Mouse (Mus musculus): Measurements from ENCODE around the gene Tsga10ip. TPM values are rescaled to one million over a fixed set of nuclear protein-coding genes. Genes with fewer than 3 reads are reported as not detected.

Tsga10ip gene
- 0.19 and 0.29 TPM in 2 replicates for polyA plus RNA-seq (2015; fragmentation: Nextera tagmentation; extraction: Ambion mirVana)

DNA sequence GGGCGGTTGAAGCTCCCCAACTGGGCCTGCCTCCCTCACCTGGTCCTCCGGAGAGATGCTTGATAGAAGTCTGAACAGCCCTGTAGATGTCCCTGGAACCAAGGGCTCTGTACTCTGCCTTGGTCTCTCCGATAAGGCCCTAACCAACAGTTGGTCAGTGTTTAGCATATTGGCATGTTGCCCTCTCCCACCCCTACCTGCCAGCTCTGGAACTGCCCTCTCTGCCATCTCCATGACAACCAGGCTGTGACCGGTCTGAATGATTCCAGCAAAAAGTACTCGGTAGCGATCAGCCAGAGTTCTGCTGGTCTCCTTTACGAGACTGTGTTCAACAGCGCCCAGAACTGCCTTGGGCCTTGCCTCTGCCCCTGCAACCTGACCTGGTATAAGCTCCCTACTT, at the start of gene Tsga10ip:
Tsga10ip (minus strand) TSS at position 234 of the 400 bp plus-strand sequence.

DNA sequence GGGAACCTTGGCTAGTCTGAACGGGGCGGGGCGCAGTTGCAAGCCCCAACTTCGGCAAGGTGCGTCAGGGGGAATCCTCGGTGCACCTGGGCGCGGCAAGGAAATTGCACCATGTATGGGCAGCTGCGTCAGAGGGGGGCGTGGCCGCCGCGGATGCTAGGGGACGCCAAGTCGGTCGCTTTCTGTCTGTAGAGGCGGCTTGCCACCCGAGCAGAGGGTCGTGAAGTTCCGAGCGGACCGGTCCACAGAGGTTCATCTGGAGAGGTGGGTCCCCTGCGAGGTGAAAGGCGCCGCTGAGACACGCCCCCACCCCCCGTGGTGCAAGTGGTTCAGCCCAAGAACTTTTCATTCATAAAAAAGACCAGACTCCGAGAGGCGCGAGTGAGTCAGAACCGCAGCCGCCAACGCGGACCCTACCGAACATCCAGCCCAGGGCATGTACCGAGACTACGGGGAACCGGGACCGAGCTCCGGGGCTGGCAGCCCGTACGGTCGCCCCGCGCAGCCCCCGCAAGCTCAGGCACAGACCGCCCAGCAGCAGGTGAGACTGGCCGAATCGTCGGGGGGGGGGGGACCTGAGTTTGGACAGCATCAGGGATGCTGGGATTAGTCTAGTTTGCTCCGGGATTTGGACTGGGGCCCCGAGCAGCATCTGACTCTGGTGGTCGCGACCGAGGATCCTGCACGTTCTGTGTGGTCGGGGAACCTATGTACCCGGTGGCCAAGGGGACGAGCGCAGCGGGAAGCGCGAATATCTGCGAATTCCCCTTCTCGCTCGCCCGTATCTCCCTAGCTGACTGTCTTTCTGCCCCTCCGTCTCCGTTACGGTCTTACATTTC, 45.4 kb upstream of the Tsga10ip start, which contains the start of gene Fosl1:
Fosl1 (plus strand) TSS at position 33 of the 839 bp plus-strand sequence.

GRCm38 (mm10) chr19:5424782-5425741, 22.7 kb upstream of the Tsga10ip start, which contains the start of the genes Drap1 and AI837181:
Drap1 (minus strand) TSS chr19:5424979.
AI837181 (plus strand) TSS chr19:5425144.

GRCm38 (mm10) chr19:5388588-5389242, 13.6 kb downstream of the Tsga10ip start, which contains the start of gene Sart1:
Sart1 (minus strand) TSS chr19:5388703.

DNA sequence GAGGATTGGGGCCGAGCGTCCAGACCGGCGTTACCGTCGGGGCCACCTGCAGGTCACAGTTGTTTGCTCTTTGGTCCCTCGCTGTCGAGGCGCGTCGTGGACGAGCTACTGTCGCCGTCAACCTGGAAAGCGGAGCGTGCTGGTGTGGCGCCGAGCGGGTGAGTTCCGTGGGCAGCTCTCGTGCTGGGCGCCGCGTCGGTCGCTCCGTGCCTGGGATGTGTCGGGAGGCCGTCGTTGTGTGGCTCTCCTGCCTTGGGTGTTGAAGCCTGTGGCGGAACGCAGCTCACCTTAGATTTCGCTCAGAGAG, 35.3 kb downstream of the Tsga10ip start, which contains the start of gene Banf1:
Banf1 (minus strand) TSS at position 116 of the 307 bp plus-strand sequence.

DNA sequence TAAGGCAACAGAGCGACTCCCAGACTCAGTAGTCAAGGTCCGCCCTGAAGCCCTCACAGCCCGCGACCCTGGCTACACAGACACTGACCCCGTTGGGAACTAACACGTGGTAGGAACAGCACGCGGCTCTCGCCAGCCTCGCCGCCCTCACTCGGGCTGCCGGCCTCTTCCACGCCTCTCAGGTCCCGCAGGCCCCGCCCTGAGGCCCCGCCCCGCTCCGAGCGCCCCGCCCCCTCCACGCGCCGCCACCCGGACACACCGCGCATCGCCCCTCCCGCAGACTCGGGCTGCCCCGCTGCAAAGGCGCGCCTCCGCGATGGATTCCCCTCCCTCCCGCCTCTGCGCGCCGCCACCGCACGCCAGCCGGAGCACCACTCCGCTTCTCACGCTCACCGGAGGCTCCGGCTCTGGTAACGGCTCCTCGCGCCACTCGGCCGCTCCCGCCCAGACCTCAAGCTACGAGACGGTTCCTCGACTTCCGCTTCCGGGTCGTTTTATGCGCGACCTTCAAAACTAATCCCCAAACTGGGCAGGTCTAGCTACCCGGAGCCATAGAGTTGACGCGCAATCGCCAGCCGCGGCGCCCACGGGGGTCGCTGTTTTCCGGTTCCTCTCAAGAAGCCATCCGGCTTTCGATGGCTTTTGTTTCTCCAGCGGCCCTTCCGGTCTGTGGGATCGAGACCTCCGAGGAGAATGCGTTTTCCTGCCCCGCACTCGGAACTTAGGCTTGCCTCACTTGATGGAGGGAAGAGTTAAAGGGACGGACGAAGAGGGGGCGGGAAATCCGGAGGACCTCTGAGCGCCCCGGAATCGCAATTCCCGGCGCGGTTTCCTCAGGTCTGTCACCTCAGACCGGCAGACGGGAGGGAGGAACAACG, 35.9 kb downstream of the Tsga10ip start, which contains the start of gene Eif1ad:
Eif1ad (plus strand) TSS at position 567 of the 878 bp plus-strand sequence.

GRCm38 (mm10) chr19:5349502-5349873, 52.8 kb downstream of the Tsga10ip start, which contains the start of gene Cst6:
Cst6 (minus strand) TSS chr19:5349574.

Other genes with a start within 250 kb of the Tsga10ip start
- 9.6 and 10.2 TPM in 2 replicates for gene Pacs1, start 129.4 kb downstream of the Tsga10ip start, polyA plus RNA-seq (2015; fragmentation: Nextera tagmentation; extraction: Ambion mirVana)
- 172 and 197 TPM in 2 replicates for gene Sf3b2, start 107.1 kb downstream of the Tsga10ip start, polyA plus RNA-seq (2015; fragmentation: Nextera tagmentation; extraction: Ambion mirVana)
- gene Gal3st3, start 104.2 kb downstream of the Tsga10ip start, polyA plus RNA-seq (2015; fragmentation: Nextera tagmentation; extraction: Ambion mirVana): 0.10 and 0.27 TPM in 2 replicates
- not detected in 2 replicates for gene Catsper1, start 66.8 kb downstream of the Tsga10ip start, polyA plus RNA-seq (2015; fragmentation: Nextera tagmentation; extraction: Ambion mirVana)
- 0.51 and 0.99 TPM in 2 replicates for gene Cst6, start 53.0 kb downstream of the Tsga10ip start, polyA plus RNA-seq (2015; fragmentation: Nextera tagmentation; extraction: Ambion mirVana)
- gene Eif1ad, start 35.8 kb downstream of the Tsga10ip start, polyA plus RNA-seq (2015; fragmentation: Nextera tagmentation; extraction: Ambion mirVana): 39.3 and 43.4 TPM in 2 replicates
- gene Banf1, start 35.4 kb downstream of the Tsga10ip start, polyA plus RNA-seq (2015; fragmentation: Nextera tagmentation; extraction: Ambion mirVana): 304 and 334 TPM in 2 replicates
- 51.2 and 52.4 TPM in 2 replicates for gene Sart1, start 13.8 kb downstream of the Tsga10ip start, polyA plus RNA-seq (2015; fragmentation: Nextera tagmentation; extraction: Ambion mirVana)
- gene Drap1, start 22.5 kb upstream of the Tsga10ip start, polyA plus RNA-seq (2015; fragmentation: Nextera tagmentation; extraction: Ambion mirVana): 130 and 141 TPM in 2 replicates
- gene AI837181, start 22.6 kb upstream of the Tsga10ip start, polyA plus RNA-seq (2015; fragmentation: Nextera tagmentation; extraction: Ambion mirVana): 25.6 and 28.8 TPM in 2 replicates
- not detected in 2 replicates for gene Fosl1, start 45.0 kb upstream of the Tsga10ip start, polyA plus RNA-seq (2015; fragmentation: Nextera tagmentation; extraction: Ambion mirVana)
- 5.3 and 6.5 TPM in 2 replicates for gene Ccdc85b, start 55.4 kb upstream of the Tsga10ip start, polyA plus RNA-seq (2015; fragmentation: Nextera tagmentation; extraction: Ambion mirVana)
- 55.0 and 60.8 TPM in 2 replicates for gene Fibp, start 58.1 kb upstream of the Tsga10ip start, polyA plus RNA-seq (2015; fragmentation: Nextera tagmentation; extraction: Ambion mirVana)
- gene Ctsw, start 66.0 kb upstream of the Tsga10ip start, polyA plus RNA-seq (2015; fragmentation: Nextera tagmentation; extraction: Ambion mirVana): 4.3 and 6.1 TPM in 2 replicates
- 30.8 and 37.7 TPM in 2 replicates for gene Efemp2, start 71.4 kb upstream of the Tsga10ip start, polyA plus RNA-seq (2015; fragmentation: Nextera tagmentation; extraction: Ambion mirVana)
- 19.9 and 21.2 TPM in 2 replicates for gene Mus81, start 85.9 kb upstream of the Tsga10ip start, polyA plus RNA-seq (2015; fragmentation: Nextera tagmentation; extraction: Ambion mirVana)
- gene Cfl1, start 87.9 kb upstream of the Tsga10ip start, polyA plus RNA-seq (2015; fragmentation: Nextera tagmentation; extraction: Ambion mirVana): 1,515 and 1,595 TPM in 2 replicates
- 0.19 and 0.21 TPM in 2 replicates for gene 1700020D05Rik, start 101.3 kb upstream of the Tsga10ip start, polyA plus RNA-seq (2015; fragmentation: Nextera tagmentation; extraction: Ambion mirVana)
- gene Snx32, start 108.0 kb upstream of the Tsga10ip start, polyA plus RNA-seq (2015; fragmentation: Nextera tagmentation; extraction: Ambion mirVana): 7.8 and 7.9 TPM in 2 replicates
- 0.07 TPM in 1 of 2 replicates, not detected in the other for gene Ovol1, start 158.1 kb upstream of the Tsga10ip start, polyA plus RNA-seq (2015; fragmentation: Nextera tagmentation; extraction: Ambion mirVana)
- 4.7 and 5.9 TPM in 2 replicates for gene Ap5b1, start 165.5 kb upstream of the Tsga10ip start, polyA plus RNA-seq (2015; fragmentation: Nextera tagmentation; extraction: Ambion mirVana)
- gene Rnaseh2c, start 199.3 kb upstream of the Tsga10ip start, polyA plus RNA-seq (2015; fragmentation: Nextera tagmentation; extraction: Ambion mirVana): 154 and 175 TPM in 2 replicates
- 33.2 and 34.5 TPM in 2 replicates for gene Kat5, start 207.7 kb upstream of the Tsga10ip start, polyA plus RNA-seq (2015; fragmentation: Nextera tagmentation; extraction: Ambion mirVana)
- 30.7 and 35.6 TPM in 2 replicates for gene Rela, start 235.0 kb upstream of the Tsga10ip start, polyA plus RNA-seq (2015; fragmentation: Nextera tagmentation; extraction: Ambion mirVana)

All from spleen, postnatal 0 days (tissue).